In genomic region chr3:133646449-133647059, GRCm38 (mm10) we compare ENCODE assay signal across 14 mouse cellular contexts.
DNase-seq lines count a peak whose midpoint lies in the region; ATAC-seq and TF ChIP-seq lines count a peak whose summit lies in the region.
"Had no signal": no experiment of that assay in that cellular context is flagged by ENCODE, and none has a peak within 500 bp of the region (broad histone marks: within the 10 kb centered on the region; RNA-seq: fewer than 3 reads in every experiment).

No protein-coding gene starts in this region.

- H3K4me3 ChIP-seq in ES-E14 (ENCODE audit: insufficient read depth in 1 of 2, low read depth in 1 of 2, low read length in 2 of 2, poor library complexity in 1 of 2, severe bottlenecking in 1 of 2) = no peak overlapping the region
- H3K4me3 ChIP-seq in hindbrain, embryonic 13.5 days = no peak overlapping the region
- H3K4me3 ChIP-seq in midbrain, embryonic 16.5 days (ENCODE audit: low read depth, low read length) = no peak overlapping the region
- H3K4me3 ChIP-seq: left cerebral cortex, adult 2 months; limb, embryonic 15.5 days had no signal

- no peaks in the 10 kb centered on the region for H3K36me3 ChIP-seq in ES-E14 (ENCODE audit: control insufficient read depth, insufficient read depth, low read length, poor library complexity, severe bottlenecking)
- no peaks in the 10 kb centered on the region for H3K36me3 ChIP-seq in hindbrain, embryonic 13.5 days
- no peaks in the 10 kb centered on the region for H3K36me3 ChIP-seq in midbrain, embryonic 16.5 days (ENCODE audit: control insufficient read depth, insufficient read depth, low read length)
- H3K36me3 ChIP-seq: limb, embryonic 15.5 days had no signal

- no peak overlapping the region for H3K27ac ChIP-seq in ES-E14 (ENCODE audit: insufficient read depth, low read depth, low read length, poor library complexity, severe bottlenecking)
- peak overlapping the region; percentile 46; the same call in 1 of the 2 replicates for H3K27ac ChIP-seq in hindbrain, embryonic 13.5 days
- H3K27ac ChIP-seq in midbrain, embryonic 16.5 days (ENCODE audit: low read length) = no peak overlapping the region
- H3K27ac ChIP-seq: left cerebral cortex, adult 2 months; limb, embryonic 15.5 days had no signal

- no peaks in the 10 kb centered on the region for H3K27me3 ChIP-seq in hindbrain, embryonic 13.5 days
- H3K27me3 ChIP-seq in midbrain, embryonic 16.5 days (ENCODE audit: control insufficient read depth, insufficient read depth, low read depth, low read length) = no peaks in the 10 kb centered on the region
- H3K27me3 ChIP-seq: limb, embryonic 15.5 days; Patski had no signal

- H3K9ac ChIP-seq in ES-E14 (ENCODE audit: insufficient read depth, low read depth, low read length, poor library complexity, severe bottlenecking) = no peak overlapping the region
- no peak overlapping the region for H3K9ac ChIP-seq in hindbrain, embryonic 13.5 days
- H3K9ac ChIP-seq in midbrain, embryonic 16.5 days (ENCODE audit: low read depth, low read length) = 0 out of 2 replicates have a peak overlapping the region, but pooled peaks have one; percentile 27
- H3K9ac ChIP-seq: limb, embryonic 15.5 days had no signal

- H3K9me3 ChIP-seq in ES-E14 (ENCODE audit: control insufficient read depth, insufficient read depth, low read depth, low read length) = no peaks in the 10 kb centered on the region
- H3K9me3 ChIP-seq in hindbrain, embryonic 13.5 days = no peaks in the 10 kb centered on the region
- no peaks in the 10 kb centered on the region for H3K9me3 ChIP-seq in midbrain, embryonic 16.5 days (replicated peaks; ENCODE audit: control insufficient read depth, low read length, poor library complexity, severe bottlenecking)
- H3K9me3 ChIP-seq: limb, embryonic 15.5 days had no signal

- H3K4me1 ChIP-seq in ES-E14 (ENCODE audit: control insufficient read depth in 2 of 2, insufficient read depth in 2 of 2, low read length in 2 of 2, poor library complexity in 1 of 2) = no peaks in the 10 kb centered on the region
- H3K4me1 ChIP-seq in hindbrain, embryonic 13.5 days (replicated peaks) = peaks cover 9% of the 10 kb centered on the region
- 0 out of 2 replicates have a peak, but pooled peaks cover 2% of the 10 kb centered on the region for H3K4me1 ChIP-seq in midbrain, embryonic 16.5 days (ENCODE audit: control insufficient read depth, insufficient read depth, low read length)
- H3K4me1 ChIP-seq: limb, embryonic 15.5 days had no signal

- 37% methylated on average over 7 of the region's 7 CpGs for WGBS in hindbrain, embryonic 13.5 days
- WGBS in midbrain, embryonic 16.5 days = 14% methylated on average over 7 of the region's 7 CpGs

- no peak for DNase-seq in ES-E14 (ENCODE audit: low read depth, low spot score)
- DNase-seq in embryo, embryonic 11 days = peak; percentile 35
- no peak for DNase-seq in gastrocnemius, postnatal 25 days
- no peak for DNase-seq in adrenal gland, postnatal 25 days
- no peak for DNase-seq in urinary bladder, postnatal 14 days (ENCODE audit: low spot score)
- DNase-seq: cerebellum, postnatal 14 days; heart, postnatal 10 days; thymus, postnatal 14 days had no signal

- peak; percentile 73 for ATAC-seq in hindbrain, embryonic 13.5 days (ENCODE audit: low FRiP score)
- peak; percentile 58; the same call in 1 of the 2 replicates for ATAC-seq in midbrain, embryonic 16.5 days
- ATAC-seq: intestine, embryonic 16.5 days; Patski had no signal

- in situ Hi-C loops in ES-E14 (cut with MboI; ENCODE audit: low sequenced_read_pairs in 2 of 2, unreplicated experiment in 2 of 2) = no loop called here

- H3K4me2 ChIP-seq in hindbrain, embryonic 13.5 days = peak overlapping the region; percentile 35
- H3K4me2 ChIP-seq in midbrain, embryonic 16.5 days (ENCODE audit: low read length) = peak overlapping the region; percentile 39
- H3K4me2 ChIP-seq: limb, embryonic 15.5 days had no signal

TF ChIP-seq in ES-E14, 5 proteins besides CTCF, POLR2A, EP300 and RAD21:
- TF ChIP-seq ZNF384 (IDR thresholded peaks at IDR 0.05; ENCODE audit: low read depth, low read length) (peak; percentile 93), ZC3H11A (IDR thresholded peaks at IDR 0.05; ENCODE audit: borderline replicate concordance, low read depth, low read length) (no peak)
